Mouse (Mus musculus) heart, postnatal 36 days (tissue): ENCODE results near the gene Fras1. TPM values are rescaled to one million over a fixed set of nuclear protein-coding genes. Genes with fewer than 3 reads are reported as not detected.

Source experiments
- DNase-seq, 2 experiments: peaks; one replicate each; pipeline ENCODE4 v3.0.0; 2021 to 2022
- intact Hi-C: fragments of 180-260 bp; cut with DNase I; formaldehyde crosslinking; loops from one replicate; pipeline ENCODE4 v1.15.1; 2025
- total RNA-seq, 2 experiments: library from RNA; stranded (reverse); gene quantifications; 2 replicates each; pipeline ENCODE4 v1.2.3; 2021

The Fras1 gene
- total RNA-seq, 2 experiments from 2014 or later, result 1.3 to 1.5 TPM

GRCm38 (mm10) chr5:96471995-96472394 is 98.2 kb downstream of the Fras1 start:
- DNase-seq, result no peak
- intact Hi-C loops, result no loop called here

- intact Hi-C loops, result no loop called here
- no peak for DNase-seq
Observed at GRCm38 (mm10) chr5:96475488-96475887, 101.7 kb downstream of the Fras1 start.

- no peak for DNase-seq
- intact Hi-C loops, result no loop called here
Observed at GRCm38 (mm10) chr5:96479003-96479402, 105.2 kb downstream of the Fras1 start.

GRCm38 (mm10) chr5:96481159-96481558 is 107.4 kb downstream of the Fras1 start:
- no peak for DNase-seq
- intact Hi-C loops, result no loop called here

- intact Hi-C loops, result no loop called here
- DNase-seq, result no peak
Observed at GRCm38 (mm10) chr5:96482054-96482453, 108.3 kb downstream of the Fras1 start.

- no peak for DNase-seq
- intact Hi-C loops, result no loop called here
Observed at GRCm38 (mm10) chr5:96492497-96492896, 118.7 kb downstream of the Fras1 start.

- DNase-seq, result no peak
- intact Hi-C loops, result no loop called here
Observed at GRCm38 (mm10) chr5:96494502-96495292, 120.9 kb downstream of the Fras1 start.

- intact Hi-C loops, result no loop called here
- DNase-seq, result no peak
Observed at GRCm38 (mm10) chr5:96498083-96498482, 124.3 kb downstream of the Fras1 start.

GRCm38 (mm10) chr5:96501783-96502182 is 128.0 kb downstream of the Fras1 start:
- intact Hi-C loops, result no loop called here
- DNase-seq, result no peak

- DNase-seq, result no peak
- intact Hi-C loops, result no loop called here
Observed at GRCm38 (mm10) chr5:96502400-96502799, 128.6 kb downstream of the Fras1 start.

- intact Hi-C loops, result no loop called here
- DNase-seq, result no peak
Observed at GRCm38 (mm10) chr5:96511005-96511404, 137.2 kb downstream of the Fras1 start.

- intact Hi-C loops, result no loop called here
- no peak for DNase-seq
Observed at GRCm38 (mm10) chr5:96513327-96513726, 139.6 kb downstream of the Fras1 start.

- no peak for DNase-seq
- intact Hi-C loops, result no loop called here
Observed at GRCm38 (mm10) chr5:96515860-96516311, 142.1 kb downstream of the Fras1 start.

GRCm38 (mm10) chr5:96516329-96516728 is 142.6 kb downstream of the Fras1 start:
- intact Hi-C loops, result no loop called here
- no peak for DNase-seq

GRCm38 (mm10) chr5:96521541-96521940 is 147.8 kb downstream of the Fras1 start:
- intact Hi-C loops, result no loop called here
- no peak for DNase-seq

GRCm38 (mm10) chr5:96522909-96523409 is 149.2 kb downstream of the Fras1 start:
- no peak for DNase-seq
- intact Hi-C loops, result no loop called here

GRCm38 (mm10) chr5:96528296-96528695 is 154.5 kb downstream of the Fras1 start:
- intact Hi-C loops, result no loop called here

GRCm38 (mm10) chr5:96530516-96530915 is 156.8 kb downstream of the Fras1 start:
- intact Hi-C loops, result no loop called here
- no peak for DNase-seq

More at GRCm38 (mm10) chr5:96528296-96528695, 154.5 kb downstream of the Fras1 start:
- DNase-seq, result no peak

- intact Hi-C loops, result no loop called here
- DNase-seq, result no peak
Observed at GRCm38 (mm10) chr5:96531962-96532361, 158.2 kb downstream of the Fras1 start.

GRCm38 (mm10) chr5:96536527-96536926 is 162.8 kb downstream of the Fras1 start:
- intact Hi-C loops, result no loop called here
- no peak for DNase-seq

GRCm38 (mm10) chr5:96536937-96537336 is 163.2 kb downstream of the Fras1 start:
- intact Hi-C loops, result no loop called here
- DNase-seq, result no peak

- intact Hi-C loops, result no loop called here
- DNase-seq, result no peak
Observed at GRCm38 (mm10) chr5:96544112-96544511, 170.4 kb downstream of the Fras1 start.
